Mouse (Mus musculus): ENCODE measurements at regions not wholly inside any gene's neighbourhood (a gene's known extent, or its start where the extent isn't known, plus 50 kb on each side); places are given as distances from the start of the nearest gene placed in this dataset.

DNA sequence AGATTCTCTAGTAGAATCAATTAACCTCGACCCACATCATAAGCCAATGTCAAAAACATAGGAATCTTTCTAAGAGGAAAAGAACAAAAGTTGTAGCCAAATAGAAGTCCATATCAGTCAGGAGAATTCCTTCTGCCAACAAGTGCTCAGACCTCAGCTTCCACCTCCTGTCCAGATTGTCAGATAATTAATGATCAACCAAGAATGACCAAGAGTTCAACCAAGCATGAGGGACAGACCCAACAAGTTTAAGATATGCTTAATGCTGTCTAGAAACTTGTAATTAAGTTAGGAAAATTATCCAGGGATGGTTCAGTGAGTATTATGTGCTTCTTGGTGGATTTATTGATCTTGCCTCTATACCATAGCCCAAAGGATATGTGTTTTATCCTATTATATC is 238.6 kb downstream of the Nedd1 start:
- DNase-seq (ENCODE audit: low spot score): no peak

DNA sequence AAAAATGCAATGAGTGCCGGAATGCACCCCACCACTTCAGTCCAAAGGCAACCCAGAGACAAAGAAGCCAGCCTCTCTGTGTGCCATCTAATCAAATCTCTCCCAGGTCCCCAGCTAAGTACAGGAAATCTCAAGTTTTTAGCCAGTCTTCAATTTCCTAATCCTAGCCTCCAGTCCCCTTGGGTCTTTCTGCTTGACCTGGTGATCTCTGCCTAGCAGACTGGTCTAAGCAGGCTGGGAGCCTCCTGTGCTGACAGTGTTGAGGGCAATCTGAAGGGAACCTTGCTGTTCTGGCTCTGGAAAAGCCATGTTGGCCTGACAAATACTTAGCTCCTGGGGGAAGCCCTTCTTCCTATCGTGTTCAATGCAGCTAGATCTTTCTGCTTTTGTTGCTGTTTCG is 248.9 kb downstream of the Nedd1 start:
- no peak for DNase-seq (ENCODE audit: low spot score)

GRCm38 (mm10) chr10:92471111-92471510 is 251.1 kb downstream of the Nedd1 start:
- DNase-seq (ENCODE audit: low spot score): no peak

DNA sequence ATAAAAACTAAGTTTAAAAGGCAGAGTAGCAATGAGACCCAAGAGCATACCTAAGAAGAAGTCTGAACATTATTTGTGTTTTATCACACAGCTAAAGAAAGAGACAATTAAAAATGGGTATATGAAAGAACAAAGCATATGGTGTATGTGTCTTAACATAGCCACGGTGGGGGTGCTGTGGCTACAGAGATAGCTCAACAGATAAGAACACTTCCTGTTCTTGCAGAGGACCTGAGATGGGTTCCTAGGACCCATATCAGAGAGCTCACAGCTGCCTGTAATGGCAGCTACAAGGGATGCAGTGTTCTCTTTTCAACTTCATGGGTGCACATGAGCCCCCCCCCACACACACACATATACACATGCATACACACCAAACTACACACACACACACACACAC is 267.0 kb downstream of the Nedd1 start:
- no peak for DNase-seq (ENCODE audit: low spot score)

GRCm38 (mm10) chr10:92453550-92453949 is 268.7 kb downstream of the Nedd1 start:
- no peak for DNase-seq (ENCODE audit: low spot score)

DNA sequence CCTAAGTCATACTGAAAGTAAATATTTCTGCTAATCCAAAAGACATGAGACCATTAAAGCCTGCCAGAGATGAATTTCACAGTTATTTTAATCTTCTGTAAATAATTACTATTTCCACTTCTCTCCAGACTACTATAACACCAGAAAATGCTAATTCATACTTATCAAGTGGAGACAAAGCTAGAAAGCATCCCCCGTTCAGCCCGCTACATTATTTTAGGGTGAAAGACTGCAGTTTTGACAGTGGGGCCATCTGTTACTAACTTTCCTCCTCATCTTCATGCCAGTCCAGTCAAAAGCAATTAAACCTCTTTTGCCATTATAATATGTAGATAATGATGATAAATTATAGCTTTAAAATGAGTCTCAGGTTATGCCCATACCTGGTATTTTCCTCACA is 276.3 kb downstream of the Nedd1 start:
- no peak for DNase-seq (ENCODE audit: low spot score)

- DNase-seq (ENCODE audit: low spot score): peak; percentile 35
These were observed 283.4 kb downstream of the Nedd1 start for GRCm38 (mm10) chr10:92438621-92439394.

DNA sequence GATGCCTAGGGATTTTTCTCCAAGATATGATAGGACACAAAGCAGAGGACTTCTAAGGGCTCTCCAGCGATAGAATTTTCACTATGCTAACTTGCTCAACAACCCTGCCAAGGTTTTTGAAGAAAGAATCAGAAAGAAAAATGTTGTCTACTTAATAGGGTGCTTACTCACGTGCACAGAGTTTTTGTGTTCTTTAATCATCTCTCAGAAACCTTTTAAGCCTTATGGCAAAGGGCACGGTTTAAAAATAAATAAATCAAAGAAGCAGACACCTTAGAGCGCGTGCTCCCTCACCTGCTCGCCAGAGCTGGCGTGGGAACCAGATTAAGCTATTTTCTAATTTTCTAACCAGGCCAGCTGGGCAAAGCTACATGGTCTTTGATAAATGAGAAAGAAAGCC is 293.0 kb downstream of the Nedd1 start:
- DNase-seq (ENCODE audit: low spot score): no peak

DNA sequence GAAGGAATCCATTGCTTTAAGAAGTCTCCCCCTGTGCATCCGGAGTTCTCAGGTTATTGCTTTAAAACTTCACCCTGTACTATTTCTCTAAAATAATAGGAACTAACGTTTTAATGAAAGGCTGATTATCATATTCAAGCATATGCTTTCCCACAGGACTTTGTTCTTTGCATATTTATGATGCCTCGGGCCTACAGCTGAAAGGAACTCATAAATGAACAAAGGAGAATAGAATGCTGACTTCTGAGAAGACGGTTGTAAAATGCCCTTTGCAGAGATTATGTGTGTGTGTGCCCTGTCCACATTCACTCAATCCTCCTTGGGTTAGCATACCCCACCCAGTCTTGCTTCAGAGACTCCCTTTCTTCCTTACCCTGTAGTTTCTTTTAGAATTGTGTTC is 294.2 kb downstream of the Nedd1 start:
- DNase-seq (ENCODE audit: low spot score): no peak

DNA sequence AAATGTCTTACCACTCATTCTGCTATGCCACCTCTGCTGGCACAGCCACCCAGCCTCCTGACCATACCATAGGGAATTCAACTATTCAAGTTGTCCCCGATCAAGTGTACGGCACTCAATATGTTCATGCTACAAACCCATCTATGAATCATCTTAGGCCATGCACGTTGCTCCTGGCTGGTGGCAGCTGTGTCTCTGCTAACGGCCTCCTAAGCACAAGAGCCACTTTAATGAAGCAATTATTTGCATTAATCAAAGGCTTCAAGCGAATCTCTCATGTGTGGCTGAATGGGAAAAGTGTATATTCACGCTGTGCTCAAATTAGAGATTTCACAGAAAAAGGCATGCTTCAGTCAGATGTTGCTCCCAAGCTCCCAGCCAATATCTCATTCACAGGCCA is 295.8 kb downstream of the Nedd1 start:
- no peak for DNase-seq (ENCODE audit: low spot score)

DNA sequence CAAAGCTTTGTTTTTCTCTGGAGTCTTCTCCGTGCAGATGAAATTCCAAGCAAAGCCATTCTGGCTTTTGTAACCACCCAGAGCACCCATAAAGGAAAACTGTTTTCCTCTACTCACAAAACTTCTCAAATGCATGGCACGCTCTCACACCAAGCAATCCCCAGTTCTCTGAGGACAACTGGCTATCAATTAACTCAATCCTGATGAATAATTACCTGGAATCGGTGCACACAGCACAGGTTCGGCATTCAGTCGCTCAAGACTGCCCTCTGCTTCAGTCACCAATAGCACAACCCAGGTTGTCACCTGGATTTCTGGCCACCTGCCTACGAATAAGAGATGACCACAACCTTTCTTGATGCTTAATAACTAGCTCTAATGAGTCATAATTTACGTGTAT is 309.5 kb downstream of the Nedd1 start:
- no peak for DNase-seq (ENCODE audit: low spot score)

DNA sequence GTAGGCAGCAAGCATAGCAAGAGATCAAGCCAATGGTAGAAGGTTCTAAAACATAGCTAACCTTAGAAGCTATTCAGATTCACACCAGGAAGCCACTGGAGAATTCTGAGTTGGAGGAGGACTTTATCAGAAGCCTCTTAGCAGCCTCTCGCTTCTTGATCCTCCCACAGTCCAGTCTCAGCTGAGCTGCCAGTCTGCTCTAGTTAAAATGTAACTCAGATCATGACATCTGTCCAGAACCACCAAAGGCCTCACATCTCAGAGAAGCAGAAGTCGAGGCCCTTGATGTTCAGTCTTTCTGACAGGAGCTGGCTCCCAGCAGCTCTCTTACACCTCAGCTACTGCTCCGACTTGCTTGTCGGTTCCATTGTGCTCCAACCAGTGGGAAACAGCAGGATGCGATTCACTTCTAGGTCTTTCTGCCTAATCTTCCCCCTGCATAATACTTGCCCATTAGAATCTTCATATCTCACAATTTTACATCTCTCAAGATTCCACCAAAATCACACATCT is 311.4 kb downstream of the Nedd1 start:
- no peak for DNase-seq (ENCODE audit: low spot score)

DNA sequence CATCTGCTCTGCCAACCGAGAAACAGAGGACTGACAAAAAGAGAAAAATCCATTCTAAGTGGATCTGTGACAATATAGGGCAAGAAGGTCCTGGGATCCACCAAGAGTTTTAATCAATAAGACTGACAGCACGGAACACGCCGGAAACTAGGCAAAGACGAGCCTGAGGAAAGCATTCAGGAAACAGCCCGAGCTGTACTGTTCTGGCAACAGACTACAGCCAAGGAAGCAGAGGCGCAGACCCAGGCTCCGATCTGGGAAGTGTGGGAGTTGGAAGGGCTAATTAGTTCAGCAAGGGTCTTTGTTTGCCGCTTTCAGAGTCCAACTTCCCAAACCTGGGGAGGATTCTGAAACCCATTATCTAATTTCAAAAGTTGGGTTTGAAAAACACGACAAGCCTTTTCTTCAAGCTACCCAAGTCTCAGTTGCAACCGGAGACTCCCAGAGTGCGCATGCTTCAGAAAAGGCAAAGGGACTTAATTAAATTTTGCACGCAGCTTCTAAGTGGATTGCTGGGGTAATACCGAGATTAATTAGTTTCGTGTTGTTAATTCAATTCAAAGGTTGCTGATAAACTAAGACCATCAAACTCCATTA is 317.4 kb downstream of the Nedd1 start:
- DNase-seq (ENCODE audit: low spot score): peak; percentile 4

DNA sequence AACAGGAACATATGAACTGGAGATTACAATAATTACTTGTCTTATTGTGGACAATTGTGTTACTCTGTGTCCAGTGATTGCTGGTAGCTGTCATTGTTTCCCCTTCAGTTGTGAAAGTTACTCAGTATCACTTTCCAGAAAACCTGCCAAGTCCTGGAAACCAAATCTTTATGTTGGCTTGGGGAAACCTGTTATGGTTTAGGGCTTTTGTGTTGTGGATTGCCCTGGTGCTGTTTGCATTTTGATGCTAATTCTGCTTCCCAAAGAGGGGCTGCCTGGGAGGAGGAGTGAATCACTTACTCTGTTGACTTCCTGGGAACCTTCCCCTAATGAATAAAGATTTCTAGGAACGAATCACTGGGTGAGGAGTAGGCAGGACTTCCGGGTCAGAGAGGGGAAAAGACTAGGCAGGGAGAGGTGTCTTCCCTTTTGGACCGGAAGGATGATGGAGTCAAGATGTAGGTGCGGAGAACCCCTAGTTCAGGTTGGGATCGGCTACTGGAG is 321.6 kb downstream of the Nedd1 start:
- no peak for DNase-seq (ENCODE audit: low spot score)

DNA sequence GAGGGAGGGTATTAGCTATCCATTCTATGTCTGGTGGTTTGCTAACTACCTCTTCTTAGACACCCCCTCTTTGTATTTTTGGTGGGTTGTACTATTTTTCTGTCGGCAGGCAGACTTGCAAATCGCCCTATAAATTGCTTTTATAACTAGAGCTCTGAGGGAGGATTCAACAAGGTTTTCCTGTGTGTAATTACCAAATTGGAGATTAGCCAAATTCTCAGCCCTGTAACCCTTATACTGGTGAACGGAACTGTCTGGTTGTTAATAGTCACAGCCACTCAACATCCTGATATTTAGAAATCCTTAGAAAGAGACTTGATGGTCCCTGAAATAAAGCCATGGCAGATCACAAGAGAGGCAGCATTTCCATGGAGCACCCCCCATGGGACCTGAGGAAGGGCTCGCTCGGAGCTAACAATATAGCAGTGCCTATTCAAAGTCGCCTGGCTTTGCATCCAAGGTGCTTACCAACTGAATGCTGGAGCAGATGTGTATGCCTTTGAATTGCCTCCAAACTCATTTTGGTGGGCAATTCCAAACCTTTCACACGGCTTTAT is 333.0 kb downstream of the Nedd1 start:
- DNase-seq (ENCODE audit: low spot score): no peak

DNA sequence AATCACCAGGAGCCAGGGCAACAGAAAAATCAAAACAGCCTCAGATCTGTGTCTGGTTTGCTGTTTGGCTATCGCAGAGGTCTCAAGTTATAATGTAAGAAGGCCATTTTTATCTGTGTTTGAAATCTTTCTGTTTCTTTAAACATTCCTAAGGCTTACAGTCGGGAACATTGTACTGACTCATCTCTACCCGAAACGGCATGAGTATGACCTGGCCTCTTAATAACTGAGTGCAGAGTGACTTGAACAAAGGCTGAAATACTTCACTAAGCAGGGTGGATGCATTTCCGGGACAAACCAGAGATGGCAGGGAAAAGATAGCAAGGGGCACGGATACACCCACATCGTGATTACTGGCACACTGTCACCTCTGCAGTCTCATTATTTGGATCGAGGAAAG is 355.1 kb downstream of the Nedd1 start:
- DNase-seq (ENCODE audit: low spot score): no peak

- DNase-seq (ENCODE audit: low spot score): no peak
These were observed 365.5 kb downstream of the Nedd1 start for GRCm38 (mm10) chr10:92356738-92357137.

DNA sequence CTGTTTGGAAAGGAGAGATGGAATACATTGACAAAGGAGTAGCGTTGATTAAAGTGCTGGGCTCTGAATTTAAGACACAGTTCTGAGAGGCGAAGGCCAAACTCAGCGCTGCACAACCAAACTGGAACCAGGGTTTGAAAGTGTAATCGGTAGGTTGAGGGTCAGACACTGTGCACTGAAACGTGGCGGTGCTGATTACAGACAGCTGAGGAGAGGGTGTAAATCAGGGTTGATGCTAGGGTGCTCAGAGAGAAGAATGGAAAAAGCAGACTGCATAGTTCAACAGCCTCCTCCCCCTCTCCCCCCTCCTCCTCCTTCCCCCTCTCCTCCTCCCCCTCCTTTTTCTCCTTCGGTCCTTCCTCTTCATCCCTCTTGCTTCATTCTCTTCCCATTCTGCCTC is 373.2 kb downstream of the Nedd1 start:
- no peak for DNase-seq (ENCODE audit: low spot score)

DNA sequence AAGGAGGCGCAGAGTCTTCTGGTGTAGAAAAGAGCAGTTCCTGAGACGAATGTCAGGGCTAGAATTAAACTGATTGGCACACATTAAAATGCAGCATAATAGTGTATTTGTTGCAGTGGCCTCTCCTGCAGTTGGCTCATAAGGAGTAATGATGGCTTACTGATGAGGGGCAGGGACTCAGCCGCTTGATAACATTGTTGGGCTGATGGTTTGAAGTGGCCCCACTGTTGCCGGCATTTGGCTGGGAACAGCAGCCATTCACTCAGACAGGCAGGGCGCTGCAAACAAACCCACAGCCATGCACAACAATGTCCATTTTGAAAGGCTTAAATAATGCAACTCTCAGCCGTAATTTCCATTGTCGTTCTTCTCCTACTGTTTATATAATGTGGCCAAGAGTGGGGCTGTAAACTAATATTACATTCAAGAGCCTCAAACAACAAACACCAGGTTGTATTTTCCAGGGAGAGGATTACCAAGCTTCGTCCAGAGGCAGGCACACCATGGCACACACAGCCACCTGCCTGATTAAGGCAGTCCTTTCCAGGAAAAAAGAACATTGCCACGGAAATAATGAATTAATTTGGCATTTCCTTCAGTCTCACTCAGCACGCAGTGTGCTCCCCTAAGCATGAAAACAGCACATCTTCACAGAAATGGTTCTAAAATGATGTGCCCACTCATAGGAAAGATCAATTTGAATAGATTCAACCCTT is 374.1 kb downstream of the Nedd1 start:
- DNase-seq (ENCODE audit: low spot score): no peak

- no peak for DNase-seq (ENCODE audit: low spot score)
These were observed 382.5 kb downstream of the Nedd1 start for GRCm38 (mm10) chr10:92339671-92340070.

DNA sequence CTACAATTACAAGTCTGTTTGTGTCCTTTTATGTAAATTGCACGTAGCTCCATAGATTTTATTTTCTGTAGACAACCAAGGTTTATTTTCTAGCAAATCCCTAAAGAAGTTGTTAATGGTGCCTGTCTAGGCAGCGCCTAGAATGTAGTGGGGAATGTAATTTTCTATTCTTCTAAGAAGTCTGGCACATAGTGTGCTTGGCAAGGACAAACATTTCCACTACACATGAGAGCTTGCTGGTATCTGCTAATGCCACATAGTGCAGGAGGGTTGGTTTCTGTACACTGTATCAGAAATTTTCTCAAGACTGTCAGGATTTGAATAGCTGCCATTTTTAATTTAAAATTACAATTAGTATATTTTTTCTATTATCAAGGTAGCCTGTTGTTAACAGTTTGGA is 385.3 kb downstream of the Nedd1 start:
- no peak for DNase-seq (ENCODE audit: low spot score)

- no peak for DNase-seq (ENCODE audit: low spot score)
These were observed 386.1 kb downstream of the Nedd1 start for GRCm38 (mm10) chr10:92336138-92336537.

- DNase-seq (ENCODE audit: low spot score): no peak
These were observed 387.1 kb downstream of the Nedd1 start for GRCm38 (mm10) chr10:92335141-92335540.

Data from layer of hippocampus, adult 11-12 months (tissue).